Mouse (Mus musculus): Measurements from ENCODE around the gene Tmub1. TPM values are rescaled to one million over a fixed set of nuclear protein-coding genes. Genes with fewer than 3 reads are reported as not detected.

The Tmub1 gene
- polyA plus RNA-seq, 1 experiment from 2014 or later: 21.4 TPM

DNA sequence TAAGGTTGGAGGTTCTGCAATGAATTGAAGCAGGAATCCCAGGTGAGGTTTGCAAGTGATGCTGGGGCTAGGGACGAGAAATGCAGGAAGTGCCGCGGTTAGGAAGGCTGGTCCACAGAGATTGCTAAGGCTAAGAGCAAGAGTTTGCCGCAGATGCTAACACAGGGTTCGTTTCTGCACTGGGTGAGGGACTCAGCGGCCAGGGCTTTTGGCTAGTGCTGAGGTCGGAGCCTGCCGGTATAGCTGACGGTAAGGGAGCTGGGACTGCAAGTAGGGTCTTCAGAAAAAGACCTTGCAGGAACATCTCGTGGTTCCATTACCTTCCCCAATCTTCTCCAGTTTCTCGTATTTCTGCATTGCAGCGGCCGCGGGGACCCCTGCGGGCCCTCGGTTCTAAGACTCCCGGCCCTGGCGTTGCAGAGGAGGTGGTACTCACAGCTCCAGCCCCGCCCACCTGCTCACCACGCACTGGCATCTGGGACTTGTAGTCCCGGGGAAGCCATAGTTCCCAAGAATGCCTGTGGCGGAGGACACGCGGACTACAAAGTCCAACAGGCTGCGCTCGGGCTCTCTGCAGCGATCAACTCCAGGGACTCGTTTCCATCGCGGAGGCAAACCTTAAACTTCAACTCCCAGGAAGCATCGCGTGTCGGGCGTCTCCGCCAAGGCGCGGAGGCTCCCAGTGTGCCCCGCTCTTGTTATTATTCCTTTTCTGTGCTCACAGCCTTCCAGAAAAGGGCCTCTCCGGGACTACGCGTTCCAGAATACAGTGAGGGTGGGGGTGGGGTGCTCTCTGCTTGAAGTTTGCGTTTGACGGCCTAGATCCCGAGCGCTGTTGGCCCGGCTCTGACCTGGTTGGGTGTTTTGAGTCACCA lies 24.3 kb downstream of the Tmub1 start, which contains the start of the genes Cdk5 and Slc4a2:
TSS of gene Cdk5 (minus strand) at position 402 of the 875 bp plus-strand sequence.
TSS of gene Slc4a2 (plus strand) at position 709 of the 875 bp plus-strand sequence.
- Histone ChIP-seq H3K27me3 (no peaks in the 10 kb centered on the region), H3K36me3 (peaks cover 25% of the 10 kb centered on the region), H3K27ac (replicated peaks) (peak within 1 kb of the TSS; percentile 93), H3K4me1 (peaks cover 47% of the 10 kb centered on the region), H3K9ac (peak within 1 kb of the TSS; percentile 65), H3K4me3 (replicated peaks) (peak within 1 kb of the TSS; percentile 59), H3K9me3 (replicated peaks) (no peaks in the 10 kb centered on the region), H3K4me2 (replicated peaks) (peak within 1 kb of the TSS; percentile 84)
- WGBS: under 1% methylated on average over 46 of the region's 46 CpGs
- ATAC-seq (ENCODE audit: insufficient number of reproducible peaks, low FRiP score, low TSS enrichment, low read depth): peak; percentile 93

DNA sequence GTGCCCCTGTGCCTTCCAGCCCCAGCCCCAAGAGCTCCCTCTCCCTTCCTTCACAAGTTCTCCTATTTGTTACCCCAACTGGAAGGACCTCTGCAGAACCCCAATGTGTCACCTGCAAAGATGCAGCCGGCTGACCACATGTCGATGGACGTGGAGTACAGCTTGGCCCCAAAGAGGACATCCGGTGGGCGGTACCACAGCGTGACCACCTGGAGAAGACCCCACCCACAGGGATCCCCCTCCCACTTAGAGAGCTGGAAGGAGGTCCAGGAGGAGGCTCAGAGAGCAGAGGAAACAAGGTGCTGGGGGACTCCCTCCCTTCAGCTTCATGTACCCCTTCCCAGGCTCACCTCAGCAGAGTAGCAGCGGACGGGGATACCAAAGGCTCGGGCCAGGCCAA lies 27.3 kb downstream of the Tmub1 start:
- Histone ChIP-seq H3K27me3 (no peaks in the 10 kb centered on the region), H3K9ac (no peak overlapping the region), H3K4me3 (replicated peaks) (no peak overlapping the region), H3K36me3 (peaks cover 25% of the 10 kb centered on the region), H3K9me3 (replicated peaks) (no peaks in the 10 kb centered on the region), H3K4me1 (peaks cover 30% of the 10 kb centered on the region), H3K4me2 (replicated peaks) (no peak overlapping the region), H3K27ac (replicated peaks) (no peak overlapping the region)
- ATAC-seq (ENCODE audit: insufficient number of reproducible peaks, low FRiP score, low TSS enrichment, low read depth): no peak
- WGBS: 85% methylated on average over 9 of the region's 9 CpGs

DNA sequence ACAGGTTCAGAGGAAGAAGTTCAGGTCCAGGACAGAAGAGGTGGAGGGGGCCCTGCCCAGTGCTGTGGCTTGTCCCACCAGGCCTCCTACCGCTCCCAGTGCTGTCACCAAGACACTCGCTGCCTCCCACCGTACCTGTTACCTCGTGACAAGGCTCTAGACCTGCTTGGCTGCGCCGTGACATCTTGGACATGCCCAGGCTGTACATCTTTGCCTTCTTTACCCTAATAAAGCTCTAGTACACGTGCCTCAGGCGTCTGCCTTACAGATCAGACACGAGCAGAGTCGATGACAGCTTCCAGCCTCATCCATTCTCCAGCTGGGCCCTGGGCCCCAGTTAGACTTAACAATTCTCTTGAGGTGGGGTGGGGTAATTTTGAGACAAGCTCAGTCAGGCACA lies 30.1 kb downstream of the Tmub1 start:
- Histone ChIP-seq H3K9ac (no peak overlapping the region), H3K4me2 (replicated peaks) (no peak overlapping the region), H3K27me3 (no peaks in the 10 kb centered on the region), H3K4me3 (replicated peaks) (no peak overlapping the region), H3K36me3 (peaks cover 25% of the 10 kb centered on the region), H3K9me3 (replicated peaks) (no peaks in the 10 kb centered on the region), H3K27ac (replicated peaks) (no peak overlapping the region), H3K4me1 (peaks cover 32% of the 10 kb centered on the region)
- WGBS: 75% methylated on average over 10 of the region's 10 CpGs
- ATAC-seq (ENCODE audit: insufficient number of reproducible peaks, low FRiP score, low TSS enrichment, low read depth): no peak

DNA sequence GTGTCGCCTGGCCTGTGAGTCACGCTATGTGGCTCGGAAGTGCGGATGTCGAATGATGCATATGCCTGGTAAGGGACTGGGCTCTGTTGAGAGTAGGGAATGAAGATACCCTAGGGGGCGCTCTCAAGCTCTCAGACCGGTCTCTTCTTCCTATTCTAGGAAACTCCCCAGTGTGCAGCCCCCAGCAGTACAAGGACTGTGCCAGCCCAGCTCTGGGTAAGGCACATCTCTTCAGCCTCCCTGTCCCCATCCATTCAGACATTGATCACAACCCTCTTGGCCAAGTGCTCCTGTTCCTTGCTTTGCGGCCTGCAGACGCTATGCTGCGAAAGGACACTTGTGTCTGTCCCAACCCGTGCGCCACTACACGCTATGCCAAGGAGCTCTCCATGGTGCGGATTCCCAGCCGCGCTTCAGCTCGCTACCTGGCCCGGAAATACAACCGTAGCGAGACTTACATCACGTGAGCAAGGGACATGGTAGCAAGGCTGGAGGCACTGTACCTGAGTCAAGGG lies 31.4 kb downstream of the Tmub1 start:
- H3K36me3 ChIP-seq: peaks cover 25% of the 10 kb centered on the region
- no peak overlapping the region for H3K27ac ChIP-seq (replicated peaks)

DNA sequence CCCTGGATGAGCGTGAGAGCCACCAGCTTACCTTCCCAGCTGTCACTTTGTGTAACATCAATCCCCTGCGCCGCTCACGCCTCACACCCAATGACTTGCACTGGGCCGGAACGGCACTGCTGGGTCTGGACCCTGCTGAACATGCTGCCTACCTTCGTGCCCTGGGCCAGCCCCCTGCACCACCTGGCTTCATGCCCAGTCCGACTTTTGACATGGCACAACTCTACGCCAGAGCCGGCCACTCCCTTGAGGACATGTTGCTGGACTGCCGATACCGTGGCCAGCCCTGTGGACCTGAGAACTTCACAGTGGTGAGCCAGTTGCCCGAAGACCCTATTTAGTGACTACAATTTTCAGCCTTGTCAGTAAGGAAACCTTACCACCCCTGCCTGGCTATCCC lies 33.7 kb downstream of the Tmub1 start:
- no peak overlapping the region for H3K4me2 ChIP-seq (replicated peaks)
- no peak overlapping the region for H3K9ac ChIP-seq
- no peak overlapping the region for H3K27ac ChIP-seq (replicated peaks)

More for the DNA sequence above, 31.4 kb downstream of the Tmub1 start:
- no peak overlapping the region for H3K9ac ChIP-seq
- H3K27me3 ChIP-seq: no peaks in the 10 kb centered on the region
- H3K4me3 ChIP-seq (replicated peaks): no peak overlapping the region
- peak; percentile 8; the same call in 1 of the 2 replicates for ATAC-seq (ENCODE audit: insufficient number of reproducible peaks, low FRiP score, low TSS enrichment, low read depth)
- H3K9me3 ChIP-seq (replicated peaks): no peaks in the 10 kb centered on the region
- 3% methylated on average over 21 of the region's 21 CpGs for WGBS
- H3K4me1 ChIP-seq: peaks cover 28% of the 10 kb centered on the region
- peak overlapping the region; percentile 28 for H3K4me2 ChIP-seq (replicated peaks)

DNA sequence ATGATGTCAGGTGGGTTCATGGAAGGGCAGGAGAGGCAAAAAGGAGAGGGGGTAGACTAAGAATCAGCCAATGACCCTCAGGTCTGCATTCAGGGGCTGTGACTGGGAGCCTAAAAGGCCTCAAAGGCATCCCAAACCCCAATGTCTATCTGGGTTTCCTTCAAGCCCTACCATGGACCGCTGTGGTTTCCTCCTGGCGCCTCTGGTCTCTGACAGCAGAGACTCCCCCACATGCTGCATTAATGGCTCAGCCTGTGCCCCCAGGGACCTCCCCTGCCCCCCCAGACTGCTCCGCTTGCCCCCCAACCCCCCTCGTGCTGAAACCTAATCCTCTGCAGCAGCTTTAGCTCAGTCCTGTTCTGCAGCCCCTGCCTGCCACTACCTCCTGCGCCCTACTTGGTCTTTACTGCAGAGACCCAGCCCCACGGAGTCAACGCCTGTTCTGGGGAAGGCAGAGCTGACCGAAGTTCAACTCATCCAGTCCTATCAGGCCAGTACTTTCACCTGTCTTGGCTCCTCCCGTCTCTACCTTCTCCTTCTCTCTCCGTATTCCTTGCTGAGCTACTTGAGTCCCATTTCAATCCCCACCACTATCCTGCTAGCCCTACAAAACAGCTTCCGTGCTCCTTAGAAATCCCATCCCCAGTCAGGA lies 34.5 kb downstream of the Tmub1 start, which contains the start of gene Asic3:
TSS of gene Asic3 (plus strand) at position 351 of the 652 bp plus-strand sequence.
- Histone ChIP-seq H3K36me3 (0 out of 2 replicates have a peak, but pooled peaks cover 3% of the 10 kb centered on the region), H3K4me2 (replicated peaks) (no peak within 1 kb of the TSS)
- ATAC-seq (ENCODE audit: insufficient number of reproducible peaks, low FRiP score, low TSS enrichment, low read depth): no peak

More for the DNA sequence above, 33.7 kb downstream of the Tmub1 start:
- no peak for ATAC-seq (ENCODE audit: insufficient number of reproducible peaks, low FRiP score, low TSS enrichment, low read depth)
- Histone ChIP-seq H3K27me3 (no peaks in the 10 kb centered on the region), H3K36me3 (peaks cover 1% of the 10 kb centered on the region), H3K4me1 (peaks cover 28% of the 10 kb centered on the region), H3K9me3 (replicated peaks) (no peaks in the 10 kb centered on the region), H3K4me3 (replicated peaks) (no peak overlapping the region)
- 73% methylated on average over 13 of the region's 13 CpGs for WGBS

DNA sequence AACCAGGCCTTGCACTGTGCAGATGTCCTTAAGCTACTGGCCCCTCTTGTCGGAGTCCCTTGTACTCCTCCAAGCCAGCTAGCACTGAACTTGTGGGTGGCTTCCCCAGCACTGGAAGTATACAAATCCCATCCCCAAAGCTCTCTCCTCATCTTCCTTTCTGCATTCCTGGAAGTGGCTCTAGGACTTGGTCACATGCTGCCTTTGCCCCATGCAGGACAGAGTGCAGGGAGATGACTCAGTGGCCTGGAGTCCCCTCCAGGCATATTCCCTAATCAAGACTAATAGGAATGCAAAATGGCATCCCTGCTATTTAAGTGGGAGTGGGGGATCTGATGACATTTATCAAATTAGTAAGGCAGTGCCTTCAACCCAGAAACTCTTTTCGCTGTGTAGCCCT lies 35.6 kb downstream of the Tmub1 start:
- no peak overlapping the region for H3K4me2 ChIP-seq (replicated peaks)
- H3K9ac ChIP-seq: no peak overlapping the region
- peaks cover 10% of the 10 kb centered on the region; the same call in 1 of the 2 replicates for H3K36me3 ChIP-seq
- H3K27ac ChIP-seq (replicated peaks): no peak overlapping the region
- no peak overlapping the region for H3K4me3 ChIP-seq (replicated peaks)
- WGBS: 81% methylated on average over 2 of the region's 2 CpGs
- no peak for ATAC-seq (ENCODE audit: insufficient number of reproducible peaks, low FRiP score, low TSS enrichment, low read depth)
- no peaks in the 10 kb centered on the region for H3K27me3 ChIP-seq
- peaks cover 28% of the 10 kb centered on the region for H3K4me1 ChIP-seq
- H3K9me3 ChIP-seq (replicated peaks): no peaks in the 10 kb centered on the region

More for the DNA sequence above, 34.5 kb downstream of the Tmub1 start, which contains the start of gene Asic3:
- no peak within 1 kb of the TSS for H3K9ac ChIP-seq
- H3K27me3 ChIP-seq: no peaks in the 10 kb centered on the region
- 18% methylated on average over 11 of the region's 11 CpGs for WGBS
- no peak within 1 kb of the TSS for H3K27ac ChIP-seq (replicated peaks)
- H3K4me3 ChIP-seq (replicated peaks): no peak within 1 kb of the TSS
- H3K9me3 ChIP-seq (replicated peaks): no peaks in the 10 kb centered on the region
- peaks cover 28% of the 10 kb centered on the region for H3K4me1 ChIP-seq

DNA sequence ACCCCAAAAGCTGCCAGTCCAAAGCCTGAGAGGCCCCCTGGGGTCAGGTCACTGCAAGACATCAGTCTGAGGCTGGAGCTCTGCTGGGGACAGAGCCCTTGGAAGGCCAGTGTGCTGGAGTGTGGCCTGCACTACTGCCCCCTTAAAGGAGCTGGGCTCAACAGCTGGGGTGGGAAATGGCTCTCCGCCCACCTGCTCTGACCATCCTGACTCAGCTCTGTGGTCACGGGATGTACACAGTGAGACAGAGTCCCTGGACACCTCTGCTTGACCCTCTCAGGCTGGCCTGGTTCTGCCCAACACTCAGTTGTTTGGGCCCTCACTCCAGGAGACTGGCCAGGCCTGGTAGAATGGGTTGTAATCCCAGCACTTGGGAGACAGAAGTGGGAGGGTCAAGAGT lies 38.2 kb downstream of the Tmub1 start:
- Histone ChIP-seq H3K4me2 (replicated peaks) (no peak overlapping the region), H3K36me3 (peaks cover 28% of the 10 kb centered on the region), H3K9me3 (replicated peaks) (no peaks in the 10 kb centered on the region), H3K9ac (no peak overlapping the region), H3K27ac (replicated peaks) (no peak overlapping the region), H3K4me1 (peaks cover 16% of the 10 kb centered on the region), H3K4me3 (replicated peaks) (no peak overlapping the region), H3K27me3 (no peaks in the 10 kb centered on the region)
- no peak for ATAC-seq (ENCODE audit: insufficient number of reproducible peaks, low FRiP score, low TSS enrichment, low read depth)
- 82% methylated on average over 2 of the region's 2 CpGs for WGBS

DNA sequence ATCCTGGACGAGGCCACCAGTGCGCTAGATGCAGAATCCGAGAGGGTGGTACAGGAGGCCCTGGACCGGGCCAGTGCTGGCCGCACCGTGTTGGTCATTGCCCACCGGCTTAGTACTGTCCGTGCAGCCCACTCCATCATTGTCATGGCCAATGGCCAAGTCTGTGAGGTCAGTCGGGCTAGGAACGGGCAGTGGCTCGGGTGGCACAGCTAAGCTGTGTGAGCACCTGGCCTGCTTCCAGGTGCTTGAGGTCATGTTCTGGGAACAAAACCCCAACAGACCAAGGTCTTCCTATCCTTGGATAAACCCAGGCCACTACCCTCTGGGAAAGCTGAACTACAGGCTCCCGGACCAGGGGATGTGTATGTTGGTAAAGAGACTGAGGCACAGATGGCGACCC lies 39.0 kb downstream of the Tmub1 start:
- no peak overlapping the region for H3K9ac ChIP-seq
- no peak overlapping the region for H3K4me2 ChIP-seq (replicated peaks)
- ATAC-seq (ENCODE audit: insufficient number of reproducible peaks, low FRiP score, low TSS enrichment, low read depth): no peak
- peaks cover 34% of the 10 kb centered on the region for H3K36me3 ChIP-seq
- peaks cover 12% of the 10 kb centered on the region for H3K4me1 ChIP-seq
- 92% methylated on average over 13 of the region's 13 CpGs for whole genome bisulfite sequencing
- no peak overlapping the region for H3K4me3 ChIP-seq (replicated peaks)
- no peak overlapping the region for H3K27ac ChIP-seq (replicated peaks)
- no peaks in the 10 kb centered on the region for H3K9me3 ChIP-seq (replicated peaks)
- H3K27me3 ChIP-seq: no peaks in the 10 kb centered on the region

DNA sequence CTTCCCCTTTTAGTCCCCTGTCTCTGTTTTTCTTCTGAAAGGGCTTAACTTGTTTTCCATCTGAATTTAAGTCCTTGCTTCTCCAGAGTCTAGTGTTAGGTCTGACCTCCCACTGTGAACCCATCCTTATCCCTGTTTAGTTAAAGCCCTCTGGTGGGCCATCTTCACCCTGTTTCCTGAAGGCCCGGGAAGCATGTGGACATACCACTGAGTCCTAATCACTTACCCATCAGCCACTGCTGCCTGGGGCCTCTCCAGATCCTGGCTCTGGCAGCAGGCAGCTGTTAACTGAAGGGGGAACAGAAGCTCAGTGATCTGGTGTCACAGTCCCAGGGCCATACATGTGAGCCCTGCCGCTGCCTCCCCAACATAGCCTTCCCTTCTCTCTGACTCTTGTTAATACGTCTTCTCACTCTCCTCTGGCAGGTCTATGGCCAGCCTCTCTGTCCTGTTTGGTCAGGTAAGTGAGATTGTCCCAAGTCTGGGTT lies 42.2 kb downstream of the Tmub1 start:
- no peak for ATAC-seq (ENCODE audit: insufficient number of reproducible peaks, low FRiP score, low TSS enrichment, low read depth)
- Histone ChIP-seq H3K4me3 (replicated peaks) (no peak overlapping the region), H3K9me3 (replicated peaks) (no peaks in the 10 kb centered on the region), H3K9ac (no peak overlapping the region), H3K4me2 (replicated peaks) (no peak overlapping the region), H3K27me3 (no peaks in the 10 kb centered on the region), H3K27ac (replicated peaks) (no peak overlapping the region), H3K36me3 (peaks cover 65% of the 10 kb centered on the region), H3K4me1 (no peaks in the 10 kb centered on the region)
- 75% methylated on average over 3 of the region's 3 CpGs for WGBS

Measured in embryonic facial prominence, embryonic 15.5 days (tissue).